Mouse (Mus musculus) MEL (cell line): Measurements from ENCODE around the gene Tssk6.

Experiments used
- CHD2 ChIP-seq: IDR thresholded peaks from 2 replicates; pipeline ENCODE4 v1.6.1; 2011; ENCODE audit warnings: low read length, improper control_type of control experiment
- CTCF ChIP-seq, 3 experiments: IDR thresholded peaks in 2 of 3; conservative IDR thresholded peaks in 1 of 3; 2 replicates each; pipeline ENCODE4 v1.5.1; 2011 to 2012; ENCODE audit warnings: low read length in 3 of 3, low read depth in 2 of 3, mild to moderate bottlenecking in 2 of 3, improper control_type of control experiment in 1 of 3, inconsistent platforms in 1 of 3, mixed read lengths in 1 of 3, moderate library complexity in 1 of 3; ENCODE audit not compliant: control insufficient read depth in 1 of 3, insufficient read depth in 1 of 3, poor library complexity in 1 of 3, severe bottlenecking in 1 of 3
- E2F4 ChIP-seq: IDR thresholded peaks from 2 replicates; pipeline ENCODE4 v1.6.1; 2011; ENCODE audit warnings: low read depth, low read length, improper control_type of control experiment, borderline replicate concordance
- EP300 ChIP-seq, 2 experiments: IDR thresholded peaks; 2 replicates each; pipeline ENCODE4 v1.6.1; 2011; ENCODE audit warnings: improper control_type of control experiment in 2 of 2, low read length in 2 of 2, low read depth in 1 of 2, mild to moderate bottlenecking in 1 of 2
- ETS1 ChIP-seq: IDR thresholded peaks from 2 replicates; pipeline ENCODE4 v1.6.1; 2012; ENCODE audit warnings: low read depth, mild to moderate bottlenecking, inconsistent platforms, low read length, improper control_type of control experiment, moderate library complexity
- GATA1 ChIP-seq: IDR thresholded peaks from 2 replicates; pipeline ENCODE4 v1.6.1; 2011; ENCODE audit warnings: low read depth, low read length, improper control_type of control experiment
- HCFC1 ChIP-seq: IDR thresholded peaks from 2 replicates; pipeline ENCODE4 v1.6.1; 2012; ENCODE audit warnings: low read depth, mild to moderate bottlenecking, inconsistent platforms, low read length, improper control_type of control experiment, moderate library complexity
- MAFK ChIP-seq: IDR thresholded peaks from 2 replicates; pipeline ENCODE4 v1.6.1; 2011; ENCODE audit warnings: low read depth, mild to moderate bottlenecking, low read length, improper control_type of control experiment, borderline replicate concordance
- MAX ChIP-seq: IDR thresholded peaks from 2 replicates; pipeline ENCODE4 v1.6.1; 2011; ENCODE audit warnings: low read length, improper control_type of control experiment
- POLR2A ChIP-seq, 2 experiments: IDR thresholded peaks; 2 replicates each; pipeline ENCODE4 v1.6.1; 2011 to 2012; ENCODE audit warnings: low read length in 2 of 2, mild to moderate bottlenecking in 2 of 2, control low read depth in 1 of 2, improper control_type of control experiment in 1 of 2, low read depth in 1 of 2, moderate library complexity in 1 of 2; ENCODE audit not compliant: control insufficient read depth in 1 of 2, insufficient read depth in 1 of 2, poor library complexity in 1 of 2
- RAD21 ChIP-seq: IDR thresholded peaks from 2 replicates; pipeline ENCODE4 v1.6.1; 2011; ENCODE audit warnings: mild to moderate bottlenecking, low read depth, low read length, improper control_type of control experiment
- SMC3 ChIP-seq: IDR thresholded peaks from 2 replicates; pipeline ENCODE4 v1.6.1; 2011; ENCODE audit warnings: low read depth, low read length, improper control_type of control experiment
- TCF12 ChIP-seq: IDR thresholded peaks from 2 replicates; pipeline ENCODE4 v1.6.1; 2014; ENCODE audit warnings: low read depth, mild to moderate bottlenecking, inconsistent platforms, low read length, improper control_type of control experiment, moderate library complexity
- USF1 ChIP-seq: IDR thresholded peaks from 2 replicates; pipeline ENCODE4 v1.6.1; 2014; ENCODE audit warnings: low read depth, mild to moderate bottlenecking, inconsistent platforms, low read length, improper control_type of control experiment, moderate library complexity

DNA sequence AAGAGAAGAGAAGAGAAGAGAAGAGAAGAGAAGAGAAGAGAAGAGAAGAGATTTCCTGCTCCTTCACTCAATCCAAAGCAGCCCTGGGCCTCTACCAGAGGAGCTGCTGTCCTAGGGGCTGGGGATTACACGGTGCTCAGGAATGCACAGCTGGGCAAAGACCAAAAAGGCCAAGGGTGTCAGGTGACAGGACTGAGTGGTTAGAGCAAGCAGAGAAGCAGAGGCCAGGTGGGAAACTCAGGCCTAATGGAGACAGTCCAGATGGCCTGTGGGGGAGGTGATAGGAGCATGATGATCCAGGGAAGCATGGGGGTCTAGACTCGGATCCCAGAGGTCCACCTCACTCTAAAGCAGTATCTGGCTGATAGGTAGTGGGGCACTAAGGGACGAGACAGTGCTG lies 37.6 kb downstream of the Tssk6 start:
- TF ChIP-seq USF1 (no peak), POLR2A (IDR thresholded peaks at IDR 0.05; ENCODE audit: control insufficient read depth in 1 of 2, insufficient read depth in 1 of 2, low read depth in 1 of 2, low read length in 2 of 2, poor library complexity in 1 of 2) (no peak), CTCF (IDR thresholded peaks at IDR 0.05 in 2 of 3, conservative IDR thresholded peaks at IDR 0.05 in 1 of 3; ENCODE audit: control insufficient read depth in 1 of 3, insufficient read depth in 1 of 3, low read depth in 2 of 3, low read length in 3 of 3, poor library complexity in 1 of 3, severe bottlenecking in 1 of 3) (no peak), TCF12 (no peak), MAFK (no peak), CHD2 (no peak), E2F4 (no peak), GATA1 (no peak), HCFC1 (no peak), MAX (no peak), RAD21 (no peak), SMC3 (no peak), EP300 (IDR thresholded peaks at IDR 0.05; ENCODE audit: low read depth in 1 of 2, low read length in 2 of 2) (no peak), ETS1 (no peak)
